Mouse (Mus musculus) monocyte, adult 5-6 weeks (primary cell): ENCODE results near the gene Ptprs. TPM values are rescaled to one million over a fixed set of nuclear protein-coding genes. Genes with fewer than 3 reads are reported as not detected.

ENCODE experiments used
- ATAC-seq: fragments of 153-309, 156-312 bp; replicated peaks from 2 replicates; pipeline ENCODE4 v1.8.0; 2017; ENCODE audit warnings: mild to moderate bottlenecking; ENCODE audit not compliant: low TSS enrichment, insufficient number of reproducible peaks, severe bottlenecking, poor library complexity, low FRiP score
- total RNA-seq: library from RNA; stranded (forward); fragments of 200-1000, 200-491, 200-594 nt; gene quantifications from 3 replicates; pipeline ENCODE4 v1.2.3, GENCODE M21; 2017

Gene Ptprs
- total RNA-seq, 1 experiment from 2014 or later: 40.8 TPM

DNA sequence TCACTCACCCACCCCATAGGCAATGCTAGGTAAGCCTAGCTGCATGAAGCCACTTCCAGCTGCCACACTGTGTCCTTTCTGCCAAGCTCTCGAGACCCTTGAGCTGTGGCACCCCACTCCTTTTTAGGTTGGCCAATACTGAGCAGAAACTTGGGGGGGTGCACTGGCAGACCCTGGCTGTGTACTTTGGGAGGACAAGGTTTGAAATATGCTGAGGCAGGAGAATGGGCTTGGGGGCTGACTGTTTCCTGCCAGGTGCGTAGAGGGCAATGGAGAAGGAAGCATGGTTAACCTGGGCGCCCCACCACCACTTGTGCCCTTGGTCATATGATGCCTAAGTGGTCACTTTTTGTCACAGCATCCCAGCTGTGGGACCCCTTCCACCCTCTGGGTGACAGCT is 31.5 kb downstream of the Ptprs start:
- ATAC-seq: no peak

DNA sequence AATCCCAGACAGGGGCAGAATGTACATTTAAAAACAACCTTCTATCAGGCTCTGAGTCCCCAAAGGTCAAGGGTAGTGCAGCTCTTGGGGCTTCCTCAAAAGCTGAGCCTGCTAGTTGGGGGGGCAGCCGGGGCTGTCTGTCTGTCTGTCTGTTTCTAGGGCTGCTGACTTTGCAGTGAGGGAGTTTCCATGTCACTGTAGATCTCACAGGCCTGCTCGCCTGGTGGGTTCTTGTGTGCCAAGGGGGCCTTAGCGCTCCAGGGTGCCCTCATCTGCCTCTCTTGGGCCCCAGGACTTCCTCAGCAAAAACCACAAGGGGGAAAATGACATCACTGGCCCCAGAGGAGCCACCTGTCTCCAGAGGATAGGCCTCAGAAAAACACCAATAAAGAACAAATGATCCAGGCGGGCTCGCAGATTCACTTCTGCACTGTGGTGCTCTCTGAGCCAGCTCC is 32.9 kb downstream of the Ptprs start:
- ATAC-seq: peak; percentile 59

DNA sequence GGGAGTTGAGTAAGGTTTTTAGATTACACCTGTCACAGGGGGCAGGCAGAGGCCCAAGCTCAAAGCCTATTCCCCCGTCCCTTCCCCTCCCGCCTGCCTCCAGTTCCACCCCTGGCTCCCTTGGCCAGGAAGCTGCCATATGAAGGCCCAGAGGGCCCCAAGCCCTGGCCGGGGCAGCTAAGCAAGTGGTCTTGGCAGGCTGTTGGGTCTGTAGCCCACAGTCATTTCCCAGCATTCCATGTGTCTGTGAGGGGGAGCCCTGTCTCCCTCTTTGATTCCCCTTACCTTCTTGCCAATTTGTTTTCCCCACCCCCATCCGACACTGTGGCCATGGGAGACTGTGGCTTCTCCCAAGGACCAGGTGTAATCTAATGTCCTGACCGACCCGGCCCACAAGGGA is 34.0 kb downstream of the Ptprs start:
- ATAC-seq: no peak

DNA sequence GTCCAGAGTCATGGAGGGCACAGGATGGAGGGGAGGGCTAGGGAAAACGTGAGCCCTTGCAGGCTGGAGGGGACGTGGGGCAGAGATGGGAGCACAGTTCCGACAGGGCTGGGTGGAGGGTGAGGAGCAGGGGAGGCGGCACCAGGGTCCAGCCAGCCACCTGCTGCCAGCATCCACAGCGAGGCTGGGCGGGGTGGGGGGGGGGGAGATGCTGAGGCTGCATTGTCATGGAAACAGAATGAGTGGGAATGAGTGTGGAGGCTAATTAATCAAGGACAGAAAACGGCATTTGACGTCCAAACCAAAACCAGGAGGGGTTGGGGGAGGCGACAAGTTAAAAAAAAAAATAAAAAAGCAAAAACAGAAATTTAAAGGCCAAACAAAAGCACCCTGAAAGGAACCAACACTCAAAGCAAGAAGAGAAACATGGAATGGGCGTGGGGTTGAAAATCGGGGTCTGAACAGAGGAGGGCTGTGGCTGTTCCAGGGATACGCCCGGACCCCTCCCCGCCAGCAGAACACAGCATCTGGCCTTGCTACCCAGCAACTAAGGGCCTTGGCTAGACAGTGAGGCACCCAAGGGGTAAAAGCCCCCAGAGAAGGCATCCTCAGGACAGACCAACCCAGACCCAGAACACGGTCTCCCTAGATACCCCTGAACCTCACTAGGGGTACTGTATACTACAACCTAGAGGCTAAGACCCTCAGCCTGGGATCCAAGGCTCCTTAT is 36.4 kb downstream of the Ptprs start:
- ATAC-seq: no peak

DNA sequence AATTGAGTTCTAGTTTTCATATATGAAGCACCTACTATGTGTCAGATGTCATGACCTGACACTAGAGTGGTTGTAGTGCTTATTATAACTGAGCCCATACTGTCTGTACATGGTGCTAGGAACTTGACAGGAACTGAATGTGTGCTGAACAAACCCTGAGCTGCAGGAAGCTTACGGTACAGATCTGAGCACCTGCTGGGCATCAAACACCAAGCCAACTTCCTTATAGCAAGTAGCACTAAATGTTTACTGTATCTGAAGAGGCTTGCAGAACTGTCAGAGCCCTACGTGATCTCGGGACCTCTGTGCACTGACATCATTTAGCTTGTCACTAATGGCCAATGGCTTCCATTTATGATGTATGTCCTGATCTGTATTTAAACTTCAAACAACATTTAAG is 44.7 kb downstream of the Ptprs start:
- ATAC-seq: no peak

DNA sequence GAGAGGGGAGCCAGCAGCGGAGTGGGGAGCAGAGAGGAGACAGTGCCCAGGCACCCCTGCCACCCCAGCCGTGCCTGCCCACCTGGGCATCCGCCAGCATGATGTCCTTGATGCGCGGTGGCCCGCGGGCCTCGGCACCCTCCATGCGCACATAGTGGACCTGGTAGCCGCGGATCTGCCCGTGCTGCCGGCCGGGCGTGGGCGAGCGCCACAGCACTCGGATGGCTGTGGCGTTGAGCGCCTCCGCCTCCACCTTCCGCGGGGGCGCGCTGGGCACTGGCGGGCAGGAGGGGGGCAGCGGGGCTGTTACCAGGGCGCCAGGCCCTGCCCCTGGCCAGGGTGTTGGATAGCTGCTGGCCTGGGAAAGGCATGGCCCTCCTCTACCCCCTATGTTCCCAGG is 48.4 kb downstream of the Ptprs start:
- ATAC-seq: no peak

DNA sequence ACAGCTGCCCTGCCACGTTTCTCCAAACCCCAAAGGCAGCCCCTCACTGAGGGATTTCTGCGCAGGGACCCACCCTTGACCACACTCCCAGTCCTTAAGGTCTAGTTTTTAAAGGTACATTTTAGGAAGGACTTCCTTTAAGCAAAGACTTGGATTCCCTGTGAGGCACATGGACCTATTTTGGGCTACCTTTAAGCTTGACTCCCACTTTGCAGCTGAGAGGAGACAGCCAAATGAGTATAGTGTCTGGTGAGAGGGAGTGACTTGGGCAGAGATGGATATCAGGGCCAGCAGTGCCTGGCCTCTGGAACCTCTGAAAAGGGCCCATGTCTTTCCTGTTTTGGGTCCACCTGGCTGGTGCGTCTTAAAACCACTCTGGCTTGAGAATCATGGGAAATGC is 50.3 kb downstream of the Ptprs start:
- ATAC-seq: no peak

DNA sequence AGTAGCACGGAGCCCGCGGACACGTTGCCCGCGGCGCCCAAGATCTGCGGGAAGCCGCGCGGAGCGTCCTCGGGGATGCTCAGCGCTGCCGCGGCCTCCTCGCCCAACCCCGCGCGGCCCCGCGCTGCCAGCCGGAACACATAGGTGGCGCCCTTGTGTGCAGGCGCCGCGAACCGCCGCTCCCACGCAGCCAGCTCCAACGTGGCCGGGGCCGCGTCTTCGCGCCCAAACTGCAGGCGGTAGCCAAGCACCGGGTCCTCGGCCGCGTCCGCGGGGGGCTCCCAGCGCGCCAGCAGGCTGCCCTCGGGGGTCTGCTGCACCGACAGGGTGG is 50.7 kb downstream of the Ptprs start:
- 0 out of 2 replicates have a peak, but pooled peaks have one; percentile 42 for ATAC-seq

DNA sequence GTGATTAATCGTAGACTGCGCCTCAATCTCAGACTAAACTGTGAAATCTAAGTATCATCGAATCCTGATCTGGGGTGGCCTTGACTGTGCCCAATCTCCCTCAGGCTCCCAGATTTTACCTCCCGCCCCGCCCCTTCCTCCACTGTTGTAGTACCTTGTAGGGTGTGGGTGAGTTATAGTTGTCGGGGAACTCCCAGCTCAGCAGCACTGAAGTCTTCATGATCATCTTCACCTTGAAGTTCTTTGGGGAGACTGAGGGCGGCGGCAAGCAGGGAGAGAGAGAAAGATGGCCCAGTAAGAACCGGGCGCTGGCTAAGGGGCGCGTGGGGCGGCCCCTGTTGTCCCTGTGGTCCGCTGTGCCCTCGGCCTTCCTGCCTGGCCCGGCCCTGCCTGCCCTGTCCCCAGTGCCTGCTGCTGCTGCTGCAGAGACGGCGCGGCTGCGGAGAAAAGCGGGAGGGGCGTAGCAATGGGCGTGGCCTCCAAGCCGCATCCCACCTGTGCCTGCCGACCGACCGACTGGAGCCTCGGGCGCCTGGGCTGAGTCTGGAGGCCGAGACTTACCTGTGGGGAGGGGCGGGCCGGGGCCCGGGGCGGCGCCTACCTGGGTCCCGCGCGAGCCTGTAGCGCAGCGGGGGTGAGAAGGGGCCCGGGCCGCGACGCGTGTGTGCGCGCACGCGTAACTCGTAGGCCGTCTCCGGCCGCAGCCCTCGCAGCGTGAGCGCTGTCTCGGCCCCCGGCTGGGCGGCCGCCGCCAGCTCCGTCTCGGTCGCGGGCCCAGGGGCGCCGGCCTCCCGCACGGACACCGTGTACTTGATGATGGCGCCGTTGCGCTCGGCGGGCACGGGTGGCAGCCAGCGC is 51.3 kb downstream of the Ptprs start:
- ATAC-seq: no peak

DNA sequence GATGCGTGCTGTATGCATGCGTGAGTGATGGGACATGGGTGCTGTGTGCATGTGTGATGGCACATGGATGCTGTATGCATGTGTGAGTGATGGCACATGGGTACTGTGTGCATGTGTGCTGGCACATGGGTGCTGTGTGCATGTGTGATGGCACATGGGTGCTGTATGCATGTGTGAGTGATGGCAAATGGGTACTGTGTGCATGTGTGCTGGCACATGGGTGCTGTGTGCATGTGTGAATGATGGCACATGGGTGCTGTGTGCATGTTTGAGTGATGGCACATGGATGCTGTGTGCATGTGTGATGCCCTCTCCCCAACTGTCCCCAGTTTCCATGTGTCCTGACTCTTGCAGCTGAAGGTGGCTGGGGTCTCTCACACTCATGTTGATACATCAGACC is 56.3 kb downstream of the Ptprs start:
- no peak for ATAC-seq

DNA sequence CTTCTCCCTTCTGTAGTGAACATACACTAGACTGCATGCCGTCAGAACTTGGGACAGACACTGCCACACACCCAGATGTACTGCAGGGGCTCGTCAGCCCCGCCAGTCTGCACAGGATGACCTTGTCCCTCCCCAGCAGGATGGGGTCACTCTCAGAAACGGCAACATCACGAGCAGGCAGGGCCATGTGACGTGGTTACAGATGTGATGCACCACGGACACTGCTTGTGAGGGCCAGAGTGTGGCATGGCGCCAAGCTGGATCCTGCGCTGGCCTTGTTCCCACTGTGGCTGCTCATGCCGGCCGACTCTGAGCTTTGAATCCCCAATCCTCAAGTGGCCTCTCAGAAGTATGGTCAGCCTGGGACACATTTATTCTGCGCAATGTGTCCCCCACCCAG is 58.0 kb downstream of the Ptprs start:
- ATAC-seq: no peak

DNA sequence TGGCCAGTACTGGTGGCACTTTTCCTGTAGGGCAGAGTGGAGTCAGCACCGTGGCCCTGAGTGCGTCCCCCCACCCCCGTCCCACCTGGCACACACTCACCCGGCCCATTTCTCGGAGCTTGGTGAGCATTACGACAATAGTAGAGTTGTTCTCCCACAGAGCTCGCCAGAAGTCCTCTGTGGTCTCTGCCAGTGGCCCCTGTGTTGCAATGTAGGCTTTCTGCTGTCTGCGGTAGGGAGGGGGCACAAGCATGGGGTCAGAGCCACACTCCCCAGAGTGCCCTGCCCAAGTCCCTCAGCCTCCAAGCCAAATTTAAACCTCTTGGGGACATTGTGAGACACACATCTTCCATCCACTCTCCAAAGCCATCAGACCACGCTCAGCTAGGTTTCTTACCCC is 61.5 kb downstream of the Ptprs start:
- ATAC-seq: no peak

DNA sequence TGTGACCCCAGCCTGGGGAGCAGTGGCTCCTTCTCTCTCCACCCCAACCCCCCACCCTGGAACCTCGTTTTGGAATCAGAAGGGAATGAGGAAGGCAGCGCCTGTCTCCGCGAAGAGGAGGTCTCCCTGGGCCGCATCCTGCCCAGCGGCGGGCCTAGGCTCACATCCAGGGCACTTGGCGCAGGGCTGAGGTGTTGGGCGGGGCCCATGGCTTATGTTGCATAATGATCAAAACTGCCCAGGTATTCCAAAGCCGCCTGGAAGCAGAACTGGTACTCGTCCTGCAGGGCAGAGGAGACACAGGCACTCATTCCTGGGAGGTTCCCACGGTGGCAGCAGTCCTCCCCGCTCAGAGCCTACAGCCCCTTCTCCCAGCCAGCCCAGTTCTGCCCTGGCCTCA is 63.2 kb downstream of the Ptprs start:
- 0 out of 2 replicates have a peak, but pooled peaks have one; percentile 3 for ATAC-seq

DNA sequence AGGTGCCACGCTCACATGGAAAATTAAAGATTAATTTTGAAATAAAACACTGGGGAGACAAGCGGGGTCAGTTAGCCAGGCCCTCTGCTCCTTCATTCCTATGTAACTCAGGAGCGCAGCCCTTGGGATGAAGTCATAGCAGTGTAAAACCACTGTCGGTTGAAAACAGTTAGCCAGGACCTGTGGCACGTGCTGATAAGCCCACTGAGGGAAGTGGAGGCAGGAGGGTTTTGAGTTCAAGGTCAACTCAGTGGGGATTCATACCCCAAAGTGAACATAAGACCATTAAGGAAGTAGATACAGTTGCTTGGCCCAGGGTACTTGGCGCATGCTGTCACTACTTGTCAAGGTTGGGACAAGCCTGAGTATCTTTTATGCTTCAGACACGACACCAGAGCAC is 64.8 kb downstream of the Ptprs start:
- no peak for ATAC-seq

DNA sequence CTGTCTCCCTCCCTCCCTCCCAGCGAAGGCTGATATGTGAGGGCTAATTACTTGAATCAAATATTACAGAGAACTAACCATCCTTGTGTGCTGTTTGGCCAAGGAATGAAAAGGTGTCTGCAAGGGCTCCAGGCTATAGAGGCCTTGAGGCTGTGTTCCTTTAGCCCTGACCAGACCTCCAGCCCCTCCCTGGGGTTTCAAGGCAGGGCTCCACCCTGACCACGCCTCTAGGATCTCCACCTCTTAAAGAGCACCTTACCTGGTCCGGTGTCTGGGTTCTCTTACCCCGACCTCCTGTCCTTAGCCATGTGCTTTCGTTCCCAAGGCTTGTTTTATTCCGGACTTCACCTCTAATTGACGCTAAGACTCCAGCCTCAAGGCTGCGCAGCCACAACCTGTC is 66.5 kb downstream of the Ptprs start:
- ATAC-seq: no peak

DNA sequence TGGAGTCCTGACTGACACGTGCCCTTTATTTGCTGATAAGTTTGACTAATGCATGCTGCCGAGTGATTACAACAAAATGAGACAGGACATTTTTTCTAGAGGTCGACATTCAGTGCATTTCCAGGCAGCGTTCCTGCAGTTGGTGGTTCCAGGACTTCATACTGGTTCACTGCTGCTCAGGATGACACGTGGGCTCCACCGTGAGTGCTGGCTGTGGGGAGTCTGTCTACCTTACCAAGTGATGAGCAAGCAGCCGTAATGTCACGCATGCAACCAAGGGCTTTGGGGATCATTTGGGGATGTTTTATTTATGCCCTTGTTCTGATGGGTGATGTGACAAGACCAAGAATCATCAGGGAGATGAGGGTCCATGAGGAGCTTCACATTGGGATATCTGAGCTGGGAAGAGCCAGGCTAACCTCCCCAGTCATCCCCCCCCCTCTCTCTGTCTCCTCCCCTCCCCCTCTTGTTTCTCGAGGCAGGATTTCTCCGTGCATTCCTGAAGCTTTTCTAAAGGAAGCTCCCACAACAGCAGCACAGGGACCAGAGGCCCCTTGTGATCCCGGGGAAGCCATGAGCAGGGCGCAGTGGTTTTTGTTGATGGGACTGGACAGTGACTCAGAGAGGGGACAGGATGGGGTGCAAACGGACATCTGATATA is 67.2 kb downstream of the Ptprs start:
- ATAC-seq: no peak

DNA sequence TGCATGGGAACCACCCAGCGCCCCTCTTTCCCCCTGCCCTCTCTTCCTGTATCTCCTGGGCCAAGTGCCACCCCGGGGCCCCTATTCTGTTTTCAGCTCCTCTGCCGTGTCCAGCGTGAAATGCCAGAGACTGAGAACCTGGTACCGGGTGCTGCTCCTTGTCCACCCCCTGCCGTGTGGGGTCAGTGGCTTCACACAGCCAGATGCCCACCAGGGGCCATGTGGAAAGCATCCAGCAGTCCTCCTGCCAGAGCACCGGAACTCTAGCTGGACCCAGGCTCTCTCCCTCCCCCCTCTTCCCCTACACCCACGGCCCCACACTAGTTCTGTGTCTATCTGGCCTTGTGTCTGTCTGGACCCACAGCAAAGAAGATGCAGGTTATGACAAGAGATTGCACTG is 68.9 kb downstream of the Ptprs start:
- ATAC-seq: no peak

DNA sequence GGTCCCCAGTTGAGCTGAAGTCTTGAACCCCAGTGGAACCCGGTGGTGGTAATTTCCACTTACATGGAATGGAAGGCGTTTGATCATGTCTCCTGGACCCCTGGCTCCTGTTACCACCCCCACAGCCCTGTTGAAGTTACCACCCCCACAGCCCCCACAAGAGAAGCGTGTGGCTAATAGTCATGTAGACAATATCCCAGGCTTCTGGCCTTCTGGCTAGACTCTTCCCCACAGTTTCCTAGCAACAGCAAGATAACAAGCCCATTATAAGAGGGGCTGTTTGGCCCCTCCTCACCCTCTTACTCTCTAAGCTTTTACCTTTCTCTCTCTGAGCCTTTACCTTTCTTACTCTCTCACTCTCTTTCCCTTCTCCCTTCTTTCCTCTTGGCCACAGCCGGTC is 69.4 kb downstream of the Ptprs start:
- ATAC-seq: no peak
